Mouse (Mus musculus) 3T3-L1 (cell line): Measurements from ENCODE around the gene Gm20388.

Source experiments
- DNase-seq: peaks from one replicate; pipeline ENCODE4 v3.0.0-alpha.2; 2015; ENCODE audit warnings: low read depth, low spot score

Gene Gm20388

GRCm38 (mm10) chr8:121551065-121551985 is 1640.7 kb downstream of the Gm20388 start:
- DNase-seq: no peak

DNA sequence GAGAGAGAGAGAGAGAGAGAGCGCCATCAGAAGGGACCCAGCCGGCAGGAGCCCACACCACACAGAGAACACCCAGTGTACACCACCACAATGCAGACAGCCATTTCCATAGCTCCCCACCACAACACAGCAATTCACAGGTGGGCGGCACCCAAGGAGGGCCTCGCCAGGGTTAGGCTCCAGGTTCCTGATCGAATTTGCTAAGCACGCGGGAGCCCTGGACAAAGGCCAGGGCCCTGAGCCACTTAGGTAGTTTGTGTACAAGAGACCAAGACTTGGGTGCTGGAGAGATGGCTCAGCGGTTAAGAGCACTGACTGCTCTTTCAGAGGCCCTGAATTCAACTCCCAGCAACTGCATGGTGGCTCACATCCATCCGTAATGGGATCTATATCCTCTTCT is 1641.9 kb downstream of the Gm20388 start:
- no peak for DNase-seq

GRCm38 (mm10) chr8:121553831-121554475 is 1643.3 kb downstream of the Gm20388 start:
- DNase-seq: no peak

DNA sequence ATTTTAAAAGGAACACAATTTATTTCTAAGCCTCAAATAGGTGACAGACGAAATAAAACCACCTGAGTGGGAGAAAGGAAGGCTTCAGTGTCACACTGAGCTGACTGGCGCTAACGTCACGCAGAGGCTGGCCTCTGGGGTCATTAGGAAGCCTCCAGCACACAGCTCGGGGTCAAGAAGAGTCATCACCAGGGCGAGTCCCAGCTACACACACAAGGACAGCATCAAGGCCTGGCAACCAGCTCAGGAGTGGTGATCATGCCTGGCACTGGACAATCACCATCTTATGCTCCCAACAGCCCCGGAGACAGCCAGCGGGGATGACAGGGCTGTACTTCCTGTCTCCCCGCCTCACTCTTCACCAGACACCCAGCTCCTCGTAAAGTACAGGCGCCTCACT is 1647.1 kb downstream of the Gm20388 start:
- no peak for DNase-seq

DNA sequence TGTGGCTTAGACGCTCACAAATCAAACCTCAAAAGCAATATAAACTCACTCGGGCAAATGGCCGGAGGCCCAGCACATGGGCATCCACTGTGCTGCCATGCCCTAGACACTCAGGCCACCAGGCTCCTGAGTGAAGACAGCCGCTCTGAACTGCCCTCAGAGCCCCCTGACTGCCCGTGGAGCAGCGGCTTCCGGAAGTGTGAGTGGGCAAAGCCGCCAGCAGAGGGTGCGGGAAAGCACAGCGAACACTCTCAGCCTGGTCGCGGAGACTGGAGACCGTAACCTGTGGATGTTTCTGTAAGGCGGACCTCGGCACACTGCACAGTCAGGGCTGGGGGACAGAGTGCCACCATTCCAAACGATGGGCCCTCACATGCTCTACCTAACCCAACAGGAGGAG is 1647.9 kb downstream of the Gm20388 start:
- DNase-seq: no peak

DNA sequence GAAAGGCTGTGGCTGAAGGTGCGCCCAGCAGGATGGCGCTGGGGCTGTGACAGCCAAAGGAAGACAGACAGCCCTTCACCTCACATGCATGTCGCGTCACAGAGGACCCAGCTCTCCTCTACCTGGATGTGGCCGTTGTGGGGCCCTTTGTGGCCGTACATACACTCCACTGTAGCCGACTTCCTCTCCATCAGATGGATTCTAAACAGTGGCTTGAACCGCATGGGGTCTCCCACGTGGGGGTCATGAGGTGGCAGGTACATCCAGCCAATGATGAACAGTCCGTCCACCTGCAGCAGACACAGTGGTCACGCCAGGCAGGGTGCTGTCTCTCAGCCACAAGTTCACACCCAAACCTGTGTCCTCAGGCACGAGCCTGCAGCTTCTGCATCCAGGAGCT is 1649.2 kb downstream of the Gm20388 start:
- DNase-seq: no peak

- DNase-seq: no peak
These were observed 1649.9 kb downstream of the Gm20388 start for GRCm38 (mm10) chr8:121560432-121561100.

- DNase-seq: no peak
These were observed 1651.2 kb downstream of the Gm20388 start for GRCm38 (mm10) chr8:121561636-121562345.

DNA sequence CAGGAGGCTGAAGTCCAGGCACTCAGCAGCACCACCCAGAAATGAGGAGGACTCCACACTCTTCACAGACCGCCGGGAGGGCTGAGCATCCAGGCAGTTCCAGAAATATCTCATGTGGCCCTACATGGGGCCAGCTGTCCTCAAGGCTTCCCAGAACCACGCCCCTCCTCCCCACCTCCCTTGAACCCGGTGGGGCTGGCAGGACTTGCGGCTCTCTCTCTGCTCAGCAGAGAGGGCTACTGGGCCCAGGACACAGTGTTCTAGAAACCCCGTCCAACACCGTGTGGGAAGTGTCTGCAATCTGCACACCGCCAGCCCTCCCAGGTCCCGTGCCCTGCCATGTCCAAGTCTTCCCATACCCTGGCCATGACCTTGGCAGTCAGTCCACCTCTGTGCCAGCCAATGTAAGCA is 1652.3 kb downstream of the Gm20388 start:
- no peak for DNase-seq

DNA sequence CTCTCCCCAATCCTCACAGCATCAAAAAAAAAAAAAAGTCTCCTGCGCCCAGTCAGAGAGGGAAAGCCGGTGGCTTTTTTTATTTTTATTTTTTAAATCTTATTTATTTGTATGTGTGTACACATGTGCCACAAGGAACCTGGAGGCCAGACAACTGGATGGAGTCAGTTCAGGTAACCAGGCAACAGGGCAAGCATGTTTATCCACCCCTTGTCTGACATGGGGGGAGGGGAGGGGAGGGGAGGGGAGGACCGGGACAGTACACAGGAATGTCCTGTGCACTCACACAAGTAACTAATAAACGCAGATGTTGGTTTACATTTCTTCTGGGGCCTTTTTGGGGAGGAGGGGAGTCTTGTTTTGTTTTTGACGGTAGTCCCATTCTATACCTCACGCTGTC is 1653.1 kb downstream of the Gm20388 start:
- DNase-seq: no peak

DNA sequence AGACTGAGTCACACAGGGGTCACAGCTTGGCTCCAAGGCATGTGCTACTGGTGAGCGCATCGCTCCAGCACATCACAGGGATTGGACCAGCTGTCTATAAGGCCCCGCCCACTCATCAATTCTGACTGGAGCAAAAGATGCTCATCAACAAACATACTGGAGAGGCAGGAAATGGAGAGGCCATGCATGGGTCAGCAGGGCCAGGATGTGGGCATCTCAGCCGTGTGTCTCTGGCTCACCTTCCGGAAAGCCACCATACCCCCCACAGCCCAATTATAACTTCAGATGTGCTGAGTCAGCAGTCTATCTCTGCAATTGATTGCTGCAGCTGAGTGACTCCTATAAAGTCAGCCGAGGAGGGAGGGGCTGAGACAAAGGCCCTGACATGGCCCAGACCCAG is 1657.7 kb downstream of the Gm20388 start:
- no peak for DNase-seq

- no peak for DNase-seq
These were observed 1659.7 kb downstream of the Gm20388 start for GRCm38 (mm10) chr8:121570335-121570734.

- no peak for DNase-seq
These were observed 1660.2 kb downstream of the Gm20388 start for GRCm38 (mm10) chr8:121570801-121571200.

DNA sequence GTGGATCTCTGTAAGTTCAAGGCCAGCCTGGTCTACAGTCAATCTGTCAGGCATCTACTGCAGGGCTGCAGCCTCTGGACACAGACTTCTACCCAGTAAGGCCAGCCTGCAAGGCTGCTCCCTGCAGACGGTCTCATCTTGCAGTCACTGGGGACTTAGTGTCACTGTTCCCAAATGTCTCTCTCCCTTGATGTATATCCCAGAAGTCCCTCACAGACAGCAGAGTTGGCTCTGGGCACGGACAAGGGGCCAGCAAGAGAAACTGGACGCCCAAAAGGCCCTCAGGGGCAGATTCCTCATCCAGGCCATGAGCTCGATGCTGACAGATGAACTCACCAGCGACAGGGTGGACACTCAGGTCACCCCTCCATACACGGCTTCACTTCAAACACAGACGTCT is 1661.5 kb downstream of the Gm20388 start:
- DNase-seq: no peak

DNA sequence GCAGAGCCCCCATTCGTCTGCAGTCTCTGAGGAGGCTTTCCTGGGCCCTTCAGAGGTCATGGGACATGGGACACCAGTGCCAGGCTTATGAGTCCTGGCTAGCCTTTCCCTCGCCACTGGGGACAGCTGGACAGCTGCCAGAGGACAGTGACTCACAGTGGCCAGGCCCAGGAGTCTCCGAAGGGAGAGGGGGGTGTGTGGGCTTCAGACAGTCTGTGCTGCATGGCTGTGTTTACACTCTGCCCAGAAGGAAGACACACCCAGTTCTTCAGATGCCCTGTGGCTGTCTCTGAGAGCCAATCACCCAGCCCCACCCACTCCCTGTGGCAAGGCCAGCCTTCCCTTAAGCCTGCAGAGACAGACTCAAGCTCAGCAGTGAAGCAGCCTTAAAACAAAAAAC is 1662.6 kb downstream of the Gm20388 start:
- DNase-seq: peak; percentile 83

DNA sequence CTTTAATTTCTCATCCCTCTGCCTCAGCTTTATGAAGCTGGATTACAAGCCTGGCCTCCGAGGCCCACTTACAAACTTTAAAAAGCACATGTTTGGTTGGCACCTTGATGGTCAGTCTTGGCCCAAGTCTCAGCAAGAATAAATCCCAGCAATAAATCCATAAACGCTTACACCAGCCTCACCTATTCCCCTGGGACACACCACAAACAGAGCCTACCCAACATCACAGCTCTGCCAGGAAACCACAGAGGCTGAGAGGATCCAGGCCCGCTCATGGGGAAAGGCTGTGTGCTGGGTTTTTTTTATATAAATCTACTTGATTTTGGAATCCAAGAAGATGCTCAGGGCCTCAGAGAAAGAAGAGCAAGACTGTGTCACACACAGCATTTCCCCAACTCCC is 1665.0 kb downstream of the Gm20388 start:
- peak; percentile 19 for DNase-seq

- no peak for DNase-seq
These were observed 1667.4 kb downstream of the Gm20388 start for GRCm38 (mm10) chr8:121577751-121578675.

- no peak for DNase-seq
These were observed 1668.2 kb downstream of the Gm20388 start, which contains the start of gene Fbxo31 for GRCm38 (mm10) chr8:121578676-121579451. Gene Fbxo31, minus strand, starts transcription at chr8:121578806.

DNA sequence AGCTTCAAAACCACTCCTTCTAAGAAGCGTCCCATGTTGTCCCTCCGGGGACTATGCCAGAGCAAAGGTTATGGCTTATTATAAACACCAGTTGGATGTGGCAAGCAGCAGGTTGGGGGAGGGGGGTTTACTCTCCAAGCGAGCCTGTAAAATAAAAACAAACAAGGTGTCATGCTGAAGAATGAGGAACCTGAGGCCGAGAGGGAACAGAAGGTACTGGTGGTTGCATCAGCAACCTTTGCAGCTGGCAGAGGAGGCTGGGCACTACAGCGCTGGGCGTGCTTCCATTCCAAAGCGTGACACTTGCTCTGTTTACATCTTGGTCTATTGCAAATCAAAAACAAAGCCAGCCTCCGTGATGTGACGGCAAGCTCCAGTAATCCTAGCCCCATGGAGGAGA is 1669.8 kb downstream of the Gm20388 start:
- DNase-seq: no peak

- DNase-seq: peak; percentile 49
These were observed 1673.0 kb downstream of the Gm20388 start for GRCm38 (mm10) chr8:121583653-121584052.
